ENCODE assay signal across 9 mouse cellular contexts in the genomic region with DNA sequence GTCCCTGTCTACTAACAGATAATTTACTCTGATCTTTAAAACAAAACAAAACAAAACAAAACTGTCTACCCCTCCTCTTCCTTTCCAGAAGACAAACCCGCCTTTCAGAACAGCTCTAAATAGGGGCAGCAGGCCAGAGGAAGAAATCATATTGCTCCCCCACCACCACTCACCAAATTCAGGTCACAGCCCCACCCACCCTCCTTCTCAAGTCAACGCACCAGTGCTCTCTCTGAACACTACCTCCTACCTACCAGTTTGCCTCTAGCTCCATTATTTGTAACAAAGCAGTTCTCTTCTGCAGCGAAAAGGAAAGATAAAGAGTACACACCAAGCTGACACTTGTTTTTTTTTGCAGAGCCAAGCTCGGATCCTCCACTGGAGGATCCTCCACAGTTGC. TPM values are rescaled to one million over a fixed set of nuclear protein-coding genes. Genes with fewer than 3 reads are reported as not detected.
DNase-seq lines count a peak whose midpoint lies in the region; ATAC-seq lines count a peak whose summit lies in the region.
"Had no signal": no experiment of that assay in that cellular context is flagged by ENCODE, and none has a peak within 500 bp of the region (broad histone marks: within the 10 kb centered on the region; RNA-seq: fewer than 3 reads in every experiment).

No protein-coding gene starts in this region.

- H3K9me3 ChIP-seq in heart, embryonic 13.5 days, result no peaks in the 10 kb centered on the region
- H3K9me3 ChIP-seq in embryonic facial prominence, embryonic 14.5 days (ENCODE audit: control insufficient read depth, low read length), result no peaks in the 10 kb centered on the region
- H3K9me3 ChIP-seq in liver, embryonic 16.5 days (replicated peaks; ENCODE audit: control insufficient read depth, low read length), result no peaks in the 10 kb centered on the region
- H3K9me3 ChIP-seq in midbrain, embryonic 16.5 days (replicated peaks; ENCODE audit: control insufficient read depth, low read length, poor library complexity, severe bottlenecking), result no peaks in the 10 kb centered on the region
- H3K9me3 ChIP-seq: midbrain, embryonic 12.5 days had no signal

- H3K4me2 ChIP-seq in heart, embryonic 13.5 days, result peak overlapping the region; percentile 79
- peak overlapping the region; percentile 83 for H3K4me2 ChIP-seq in embryonic facial prominence, embryonic 14.5 days (ENCODE audit: low read depth, low read length)
- peak overlapping the region; percentile 75 for H3K4me2 ChIP-seq in liver, embryonic 16.5 days (ENCODE audit: low read depth, low read length)
- no peak overlapping the region for H3K4me2 ChIP-seq in midbrain, embryonic 16.5 days (ENCODE audit: low read length)

- H3K4me1 ChIP-seq in heart, embryonic 13.5 days, result peaks cover 34% of the 10 kb centered on the region
- no peaks in the 10 kb centered on the region; the same call in 1 of the 2 replicates for H3K4me1 ChIP-seq in embryonic facial prominence, embryonic 14.5 days (ENCODE audit: control insufficient read depth, insufficient read depth, low read length)
- peaks cover 42% of the 10 kb centered on the region for H3K4me1 ChIP-seq in liver, embryonic 16.5 days (ENCODE audit: control insufficient read depth, low read depth, low read length)
- H3K4me1 ChIP-seq in midbrain, embryonic 16.5 days (ENCODE audit: control insufficient read depth, insufficient read depth, low read length), result peaks cover 7% of the 10 kb centered on the region

- H3K9ac ChIP-seq in heart, embryonic 13.5 days, result peak overlapping the region; percentile 85
- H3K9ac ChIP-seq in embryonic facial prominence, embryonic 14.5 days (ENCODE audit: low read depth, low read length), result peak overlapping the region; percentile 51; the same call in 1 of the 2 replicates
- H3K9ac ChIP-seq in liver, embryonic 16.5 days (ENCODE audit: low read depth, low read length), result peak overlapping the region; percentile 93
- H3K9ac ChIP-seq in midbrain, embryonic 16.5 days (ENCODE audit: low read depth, low read length), result no peak overlapping the region
- H3K9ac ChIP-seq: midbrain, embryonic 12.5 days had no signal

- H3K27me3 ChIP-seq in heart, embryonic 13.5 days (replicated peaks), result 0 out of 2 replicates have a peak, but pooled peaks cover 6% of the 10 kb centered on the region
- H3K27me3 ChIP-seq in embryonic facial prominence, embryonic 14.5 days (replicated peaks; ENCODE audit: control insufficient read depth, insufficient read depth, low read length), result 0 out of 2 replicates have a peak, but pooled peaks cover 9% of the 10 kb centered on the region
- H3K27me3 ChIP-seq in liver, embryonic 16.5 days (ENCODE audit: control insufficient read depth, insufficient read depth, low read depth, low read length), result no peaks in the 10 kb centered on the region
- peaks cover 21% of the 10 kb centered on the region for H3K27me3 ChIP-seq in midbrain, embryonic 16.5 days (ENCODE audit: control insufficient read depth, insufficient read depth, low read depth, low read length)

- WGBS in heart, embryonic 13.5 days, result 23% methylated on average over 4 of the region's 4 CpGs
- 28% methylated on average over 4 of the region's 4 CpGs for WGBS in embryonic facial prominence, embryonic 14.5 days
- WGBS in liver, embryonic 16.5 days (ENCODE audit: insufficient replicate concordance), result 6% methylated on average over 4 of the region's 4 CpGs
- 22% methylated on average over 4 of the region's 4 CpGs for WGBS in midbrain, embryonic 16.5 days

- no peak for ATAC-seq in heart, embryonic 13.5 days (ENCODE audit: extremely low read depth, insufficient number of reproducible peaks, low FRiP score, low TSS enrichment)
- ATAC-seq in embryonic facial prominence, embryonic 14.5 days (ENCODE audit: low read depth), result no peak
- ATAC-seq in liver, embryonic 16.5 days (ENCODE audit: low read depth), result peak; percentile 23; the same call in 1 of the 2 replicates
- ATAC-seq in midbrain, embryonic 16.5 days, result no peak

- no peak for DNase-seq in heart, adult 8-10 months (ENCODE audit: low spot score)
- peak; percentile 52 for DNase-seq in A20 (ENCODE audit: low read depth, low spot score)
- no peak for DNase-seq in embryonic facial prominence, embryonic 14.5 days (ENCODE audit: low spot score)
- no peak for DNase-seq in urinary bladder, adult 18-20 months (ENCODE audit: low spot score in 2 of 2)
- no peak for DNase-seq in gastrocnemius, adult 18-20 months (ENCODE audit: low spot score)

- peak overlapping the region; percentile 69 for H3K27ac ChIP-seq in heart, embryonic 13.5 days (replicated peaks)
- no peak overlapping the region for H3K27ac ChIP-seq in embryonic facial prominence, embryonic 14.5 days (replicated peaks; ENCODE audit: low read depth, low read length)
- H3K27ac ChIP-seq in liver, embryonic 16.5 days (ENCODE audit: low read length), result peak overlapping the region; percentile 92
- no peak overlapping the region for H3K27ac ChIP-seq in midbrain, embryonic 16.5 days (ENCODE audit: low read length)
- H3K27ac ChIP-seq: midbrain, embryonic 12.5 days had no signal

- peak overlapping the region; percentile 75 for H3K4me3 ChIP-seq in heart, embryonic 13.5 days
- H3K4me3 ChIP-seq in embryonic facial prominence, embryonic 14.5 days (ENCODE audit: low read depth, low read length), result peak overlapping the region; percentile 48
- H3K4me3 ChIP-seq in liver, embryonic 16.5 days (ENCODE audit: low read depth, low read length), result peak overlapping the region; percentile 84
- H3K4me3 ChIP-seq in midbrain, embryonic 16.5 days (ENCODE audit: low read depth, low read length), result no peak overlapping the region

- H3K36me3 ChIP-seq in heart, embryonic 13.5 days, result 0 out of 2 replicates have a peak, but pooled peaks cover 3% of the 10 kb centered on the region
- H3K36me3 ChIP-seq in embryonic facial prominence, embryonic 14.5 days (ENCODE audit: control insufficient read depth, insufficient read depth, low read length), result no peaks in the 10 kb centered on the region
- H3K36me3 ChIP-seq in liver, embryonic 16.5 days (ENCODE audit: control insufficient read depth, insufficient read depth), result peaks cover 4% of the 10 kb centered on the region; the same call in 1 of the 2 replicates
- no peaks in the 10 kb centered on the region for H3K36me3 ChIP-seq in midbrain, embryonic 16.5 days (ENCODE audit: control insufficient read depth, insufficient read depth, low read length)
- H3K36me3 ChIP-seq: midbrain, embryonic 12.5 days had no signal

RNA-seq across cellular contexts. Expression of gene Gcnt1, which starts 17.3 kb away (rescaled TPM):
- 6.9 and 7.4 TPM in 2 replicates for polyA plus RNA-seq in heart, embryonic 13.5 days (2015; fragmentation: Nextera tagmentation; extraction: Ambion mirVana)
- 10 to 100 TPM in 3 of 4 experiments, 1 to 10 TPM in 1; 9.7 to 16.0 (median 11.8) TPM for total RNA-seq in heart, adult 8-10 months (2022)
- polyA plus RNA-seq in embryonic facial prominence, embryonic 14.5 days (2014; fragmentation: Nextera tagmentation; extraction: Ambion mirVana), result 7.6 and 7.8 TPM in 2 replicates
- 18.9 and 21.0 TPM in 2 replicates for polyA plus RNA-seq in liver, embryonic 16.5 days (2015; fragmentation: Nextera tagmentation; extraction: Ambion mirVana)
- polyA plus RNA-seq in midbrain, embryonic 16.5 days (2015; fragmentation: Nextera tagmentation; extraction: Ambion mirVana), result 0.55 and 0.85 TPM in 2 replicates
- under 1 TPM; 0.47 to 0.75 TPM for total RNA-seq in gastrocnemius, adult 18-20 months (2021)

RNA-seq across cellular contexts. Expression of gene Rfk, which starts 38.5 kb away (rescaled TPM):
- 70.3 and 70.6 TPM in 2 replicates for polyA plus RNA-seq in heart, embryonic 13.5 days (2015; fragmentation: Nextera tagmentation; extraction: Ambion mirVana)
- 10 to 100 TPM; 67.6 to 71.6 (median 69.7) TPM for total RNA-seq in heart, adult 8-10 months (2022)
- 64.7 and 68.8 TPM in 2 replicates for polyA plus RNA-seq in embryonic facial prominence, embryonic 14.5 days (2014; fragmentation: Nextera tagmentation; extraction: Ambion mirVana)
- 48.8 and 49.8 TPM in 2 replicates for polyA plus RNA-seq in liver, embryonic 16.5 days (2015; fragmentation: Nextera tagmentation; extraction: Ambion mirVana)
- polyA plus RNA-seq in midbrain, embryonic 16.5 days (2015; fragmentation: Nextera tagmentation; extraction: Ambion mirVana), result 74.5 and 74.9 TPM in 2 replicates
- total RNA-seq in gastrocnemius, adult 18-20 months (2021), result 10 to 100 TPM; 71.3 to 73.5 TPM

Comparison
In these comparisons a context has a peak if more than half of its experiments do, and no peak if none do; other contexts are left out.
1. H3K27ac ChIP-seq: peak in heart, embryonic 13.5 days (single experiment) and liver, embryonic 16.5 days (single experiment); none in embryonic facial prominence, embryonic 14.5 days (single experiment) and midbrain, embryonic 16.5 days (single experiment).